Mouse (Mus musculus) heart, postnatal 36 days (tissue): Measurements from ENCODE around the gene Apoc3. TPM values are rescaled to one million over a fixed set of nuclear protein-coding genes. Genes with fewer than 3 reads are reported as not detected.
A peak's percentile ranks its signal among the peaks of the same experiment; 100 is the strongest.

Experiments
- DNase-seq, 2 experiments: peaks; one replicate each; pipeline ENCODE4 v3.0.0; 2021 to 2022
- intact Hi-C: fragments of 180-260 bp; cut with DNase I; formaldehyde crosslinking; loops from one replicate; pipeline ENCODE4 v1.15.1; 2025
- total RNA-seq, 2 experiments: library from RNA; stranded (reverse); gene quantifications; 2 replicates each; pipeline ENCODE4 v1.2.3; 2021

The Apoc3 gene
- total RNA-seq, 2 experiments from 2014 or later: not detected

DNA sequence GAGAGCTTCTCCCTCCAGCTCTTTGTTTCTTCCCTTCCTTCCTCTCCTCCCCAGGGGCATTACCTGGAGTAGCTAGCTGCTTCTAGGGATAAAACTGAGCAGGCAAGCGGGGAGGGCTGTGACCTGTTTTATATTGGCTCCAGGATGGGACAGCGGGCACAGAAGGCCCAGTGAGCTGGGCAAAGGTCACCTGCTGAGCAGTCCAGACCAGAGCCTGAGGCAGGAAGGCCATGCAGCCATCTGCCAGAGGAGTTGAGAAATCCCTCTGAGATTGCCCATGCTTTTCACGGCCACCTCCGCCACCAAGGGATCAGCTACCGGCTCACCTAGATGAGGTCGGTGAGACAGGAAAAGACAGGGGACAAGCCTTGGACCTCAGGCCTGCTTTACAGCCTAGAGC is 240 bp downstream of the Apoc3 start:
- no peak for DNase-seq
- intact Hi-C loops: no loop called here

GRCm38 (mm10) chr9:46230450-46230975 is 4.9 kb downstream of the Apoc3 start:
- intact Hi-C loops: loop anchor here (2.0 kb wide), 1 partner anchor 14 kb away; no protein-coding TSS in a partner anchor
- no peak for DNase-seq

GRCm38 (mm10) chr9:46229573-46230449 is 5.6 kb downstream of the Apoc3 start:
- peak; percentile 77 for DNase-seq
- intact Hi-C loops: loop anchor here (2.0 kb wide), 1 partner anchor 15 kb away; no protein-coding TSS in a partner anchor

DNA sequence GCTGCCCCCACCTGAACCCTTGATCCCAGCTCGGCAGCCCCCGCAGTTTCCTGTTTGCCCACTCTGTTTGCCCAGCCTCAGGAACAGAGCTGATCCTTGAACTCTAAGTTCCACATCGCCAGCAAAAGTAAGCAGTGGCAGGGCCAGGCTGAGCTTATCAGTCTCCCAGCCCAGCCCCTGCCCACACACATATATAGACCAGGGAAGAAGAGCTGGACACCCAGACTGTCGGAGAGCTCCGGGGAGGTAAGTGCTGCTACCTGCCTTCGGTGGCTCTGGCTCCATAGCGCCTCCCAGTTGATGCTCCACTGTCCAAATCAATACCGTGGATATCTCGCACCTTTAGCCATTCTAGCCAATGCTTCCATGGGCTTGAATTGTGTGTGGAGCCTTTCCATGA is 6.9 kb downstream of the Apoc3 start, which contains the start of gene Apoa1:
Apoa1 (plus strand) TSS at position 90 of the 400 bp plus-strand sequence.
- intact Hi-C loops: no loop called here
- DNase-seq: no peak

GRCm38 (mm10) chr9:46227064-46227614 is 8.3 kb downstream of the Apoc3 start:
- DNase-seq: no peak
- intact Hi-C loops: no loop called here

- intact Hi-C loops: no loop called here
- DNase-seq: no peak
Measured at GRCm38 (mm10) chr9:46224945-46225660, 10.3 kb downstream of the Apoc3 start.

- intact Hi-C loops: no loop called here
Measured at GRCm38 (mm10) chr9:46224101-46224500, 11.3 kb downstream of the Apoc3 start.

DNA sequence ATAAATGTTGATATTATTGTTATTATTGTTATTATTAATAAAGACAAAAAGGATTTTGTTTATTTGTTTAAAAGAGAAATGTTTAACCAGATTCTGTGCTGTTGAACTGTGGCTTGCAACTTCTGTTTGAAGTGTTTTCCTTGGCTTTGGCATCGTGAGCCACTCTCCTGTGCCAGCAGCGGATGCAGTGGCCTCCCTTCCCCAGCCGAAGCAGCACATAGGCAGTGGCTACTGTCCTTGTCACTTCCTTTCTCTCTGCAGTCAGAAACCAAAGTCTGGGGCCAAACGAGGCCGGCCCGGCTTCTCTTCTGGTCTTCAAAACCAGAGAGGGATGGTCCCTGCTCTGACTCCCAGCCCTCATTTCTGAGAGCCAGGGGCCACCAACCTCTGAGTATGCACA is 12.3 kb downstream of the Apoc3 start:
- intact Hi-C loops: no loop called here
- DNase-seq: no peak

More at GRCm38 (mm10) chr9:46224101-46224500, 11.3 kb downstream of the Apoc3 start:
- DNase-seq: no peak

GRCm38 (mm10) chr9:46218176-46218575 is 17.3 kb downstream of the Apoc3 start:
- no peak for DNase-seq
- intact Hi-C loops: no loop called here

- DNase-seq: no peak
Measured at GRCm38 (mm10) chr9:46216744-46217470, 18.5 kb downstream of the Apoc3 start.

DNA sequence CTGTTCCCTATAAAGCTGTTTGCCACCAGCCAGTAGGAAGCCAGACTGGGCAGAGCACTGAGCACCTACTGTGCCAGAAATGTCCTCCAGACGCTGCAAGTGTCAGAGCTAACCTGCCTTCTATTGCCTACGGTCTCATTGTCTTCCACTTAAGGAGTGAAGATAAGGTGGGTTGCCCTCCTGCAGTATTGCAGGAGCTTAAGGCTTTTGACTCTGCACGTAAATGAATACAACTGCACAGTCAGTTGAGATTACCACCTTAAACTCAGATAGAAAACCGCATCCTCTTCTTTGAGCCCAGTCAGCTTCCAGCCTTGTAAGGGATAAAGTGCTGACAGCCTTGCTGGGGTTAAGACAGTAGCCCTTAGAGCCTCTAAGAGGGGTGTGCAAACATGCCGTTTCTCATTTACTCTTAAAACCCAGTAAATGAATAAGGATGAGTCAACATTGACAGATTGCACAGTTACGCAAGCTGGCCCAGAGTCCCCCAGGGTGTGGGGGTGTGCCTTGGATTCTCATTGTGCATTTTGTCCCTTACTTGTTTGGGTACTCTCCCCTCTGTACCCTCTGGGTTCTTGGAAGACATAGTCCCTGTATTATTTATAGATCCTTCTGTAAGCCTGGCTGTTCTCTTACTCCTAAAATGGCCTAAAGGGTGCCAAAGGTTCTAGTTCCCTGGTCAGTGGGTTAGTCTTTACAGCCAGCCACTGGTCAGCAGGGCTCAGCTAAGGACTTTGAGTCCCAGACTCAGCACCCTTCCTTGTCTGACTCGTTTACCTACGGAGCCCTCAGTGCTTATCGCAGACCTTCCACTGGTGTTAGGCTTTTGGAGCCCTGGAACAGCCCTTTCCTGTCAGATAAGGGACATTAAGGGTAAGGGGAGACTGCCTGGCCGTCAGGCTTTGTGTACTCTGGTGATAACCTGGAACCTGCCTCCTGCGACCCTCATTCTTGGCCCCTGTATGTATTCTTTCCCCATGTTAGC is 19.8 kb downstream of the Apoc3 start:
- intact Hi-C loops: no loop called here
- DNase-seq: peak in 1 of 2 experiments; percentile 31

More at GRCm38 (mm10) chr9:46216744-46217470, 18.5 kb downstream of the Apoc3 start:
- intact Hi-C loops: no loop called here

- no peak for DNase-seq
Measured at GRCm38 (mm10) chr9:46214946-46215337, 20.5 kb downstream of the Apoc3 start.

GRCm38 (mm10) chr9:46214276-46214675 is 21.2 kb downstream of the Apoc3 start:
- intact Hi-C loops: no loop called here
- DNase-seq: no peak

More at GRCm38 (mm10) chr9:46214946-46215337, 20.5 kb downstream of the Apoc3 start:
- intact Hi-C loops: no loop called here

DNA sequence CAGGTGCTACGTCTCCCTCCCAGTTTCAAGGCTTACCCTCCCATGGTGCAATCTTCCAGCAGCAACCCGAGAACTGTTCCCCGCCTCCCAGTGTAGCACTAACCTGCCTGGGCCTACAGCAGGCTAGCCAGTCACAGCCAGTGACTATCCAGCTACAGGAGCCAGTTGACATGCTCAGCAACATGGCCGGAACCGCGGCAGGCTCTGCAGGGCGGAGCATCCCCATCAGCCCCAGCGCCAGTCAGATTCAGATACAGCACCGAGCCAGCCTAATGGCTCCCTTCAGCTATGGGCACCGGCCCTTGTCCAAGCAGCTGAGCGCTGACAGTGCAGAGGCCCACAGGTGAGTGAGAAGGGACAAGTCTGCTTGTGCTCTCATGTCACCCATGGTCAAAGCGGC is 25.0 kb downstream of the Apoc3 start:
- DNase-seq: no peak
- intact Hi-C loops: no loop called here

GRCm38 (mm10) chr9:46208401-46208974 is 26.9 kb downstream of the Apoc3 start:
- intact Hi-C loops: no loop called here
- no peak for DNase-seq

GRCm38 (mm10) chr9:46207501-46207869 is 28.0 kb downstream of the Apoc3 start:
- intact Hi-C loops: no loop called here

DNA sequence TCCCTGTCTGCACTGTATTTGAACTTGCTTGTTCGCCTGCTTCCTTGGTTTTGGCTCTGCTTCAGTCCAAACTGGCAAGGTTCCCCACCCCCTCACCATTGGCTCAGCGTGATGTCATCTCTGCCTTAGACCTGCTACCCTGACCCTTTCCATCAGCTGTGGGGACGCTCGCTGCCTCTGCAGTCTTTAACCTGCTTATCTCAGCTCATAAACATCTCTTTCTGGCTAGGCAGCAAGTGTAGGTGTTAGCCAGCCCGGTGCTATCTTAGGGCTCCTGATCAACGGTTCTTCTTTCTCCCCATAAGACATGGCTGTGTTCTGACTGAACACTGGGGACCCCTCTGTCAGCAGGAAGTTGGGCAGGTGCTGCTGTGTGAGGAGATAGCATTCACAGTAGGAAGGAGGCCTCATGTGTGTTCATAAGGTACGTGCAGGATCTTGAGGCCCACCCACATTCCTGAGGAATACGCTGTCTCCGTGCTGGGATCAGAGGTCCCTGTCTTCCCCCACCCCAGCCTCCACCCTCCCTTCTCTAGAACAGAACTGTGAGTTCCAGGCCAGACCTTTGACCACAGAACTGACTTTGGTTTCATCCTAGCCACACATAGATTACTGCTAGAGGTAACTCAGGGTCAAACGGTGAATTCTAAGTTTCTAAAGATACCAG is 28.5 kb downstream of the Apoc3 start:
- no peak for DNase-seq
- intact Hi-C loops: no loop called here

More at GRCm38 (mm10) chr9:46207501-46207869, 28.0 kb downstream of the Apoc3 start:
- DNase-seq: no peak

- intact Hi-C loops: no loop called here
- no peak for DNase-seq
Measured at GRCm38 (mm10) chr9:46199609-46200008, 35.8 kb downstream of the Apoc3 start.
